Mouse (Mus musculus): Measurements from ENCODE around the gene Rdh16.
"Not testable (repeated sequence)": the region's sequence is repeated elsewhere in the genome, so short reads cannot be mapped to it uniquely, and the experiment has no call there.

Gene Rdh16

GRCm38 (mm10) chr10:127800891-127801290 is at the start of gene Rdh16:
Gene Rdh16 (plus strand): TSS chr10:127801152.
- no peak for DNase-seq (ENCODE audit: low spot score)

- DNase-seq (ENCODE audit: low spot score): no peak
Observed at GRCm38 (mm10) chr10:127751548-127751947, 49.4 kb upstream of the Rdh16 start, which contains the start of gene Gpr182. Gene Gpr182 (minus strand): TSS chr10:127751732.

GRCm38 (mm10) chr10:127754566-127755166 is 46.3 kb upstream of the Rdh16 start:
- no peak for DNase-seq (ENCODE audit: low spot score)

- DNase-seq (ENCODE audit: low spot score): no peak
Observed at GRCm38 (mm10) chr10:127755246-127755645, 45.7 kb upstream of the Rdh16 start.

GRCm38 (mm10) chr10:127755770-127756468 is 45.0 kb upstream of the Rdh16 start:
- no peak for DNase-seq (ENCODE audit: low spot score)

- no peak for DNase-seq (ENCODE audit: low spot score)
Observed at GRCm38 (mm10) chr10:127759181-127760110, 41.5 kb upstream of the Rdh16 start, which contains the start of the genes Rdh1 and Rdh16f1. Gene Rdh1 (plus strand): TSS chr10:127759721. Gene Rdh16f1 (plus strand): TSS chr10:127759787.

- not testable (repeated sequence) for DNase-seq (ENCODE audit: low spot score)
Observed at GRCm38 (mm10) chr10:127762926-127763325, 38.0 kb upstream of the Rdh16 start.

- DNase-seq (ENCODE audit: low spot score): no peak
Observed at GRCm38 (mm10) chr10:127763914-127764680, 36.9 kb upstream of the Rdh16 start.

GRCm38 (mm10) chr10:127766564-127766963 is 34.4 kb upstream of the Rdh16 start:
- DNase-seq (ENCODE audit: low spot score): no peak

- DNase-seq (ENCODE audit: low spot score): no peak
Observed at GRCm38 (mm10) chr10:127776011-127776410, 24.9 kb upstream of the Rdh16 start, which contains the start of gene Rdh9. Gene Rdh9 (plus strand): TSS chr10:127776386.

- not testable (repeated sequence) for DNase-seq (ENCODE audit: low spot score)
Observed at GRCm38 (mm10) chr10:127782321-127782720, 18.6 kb upstream of the Rdh16 start.

GRCm38 (mm10) chr10:127785411-127785810 is 15.5 kb upstream of the Rdh16 start:
- not testable (repeated sequence) for DNase-seq (ENCODE audit: low spot score)

- DNase-seq (ENCODE audit: low spot score): no peak
Observed at GRCm38 (mm10) chr10:127799295-127799694, 1.7 kb upstream of the Rdh16 start.

- DNase-seq (ENCODE audit: low spot score): no peak
Observed at GRCm38 (mm10) chr10:127801612-127802011, 660 bp downstream of the Rdh16 start.

GRCm38 (mm10) chr10:127802236-127802635 is 1.3 kb downstream of the Rdh16 start:
- no peak for DNase-seq (ENCODE audit: low spot score)

GRCm38 (mm10) chr10:127804416-127804815 is 3.5 kb downstream of the Rdh16 start:
- no peak for DNase-seq (ENCODE audit: low spot score)

GRCm38 (mm10) chr10:127815888-127816287 is 14.9 kb downstream of the Rdh16 start:
- no peak for DNase-seq (ENCODE audit: low spot score)

GRCm38 (mm10) chr10:127817268-127817910 is 16.4 kb downstream of the Rdh16 start:
- not testable (repeated sequence) for DNase-seq (ENCODE audit: low spot score)

GRCm38 (mm10) chr10:127821806-127822205 is 20.9 kb downstream of the Rdh16 start:
- not testable (repeated sequence) for DNase-seq (ENCODE audit: low spot score)

GRCm38 (mm10) chr10:127825386-127825785 is 24.4 kb downstream of the Rdh16 start:
- DNase-seq (ENCODE audit: low spot score): no peak

- no peak for DNase-seq (ENCODE audit: low spot score)
Observed at GRCm38 (mm10) chr10:127829121-127829520, 28.2 kb downstream of the Rdh16 start.

Data from c-Kit-positive CD71-positive TER-119-positive erythroid progenitor cells, embryonic 14.5 days (primary cell).